Mouse (Mus musculus) CH12.LX (cell line): ENCODE results near the gene Dusp13. TPM values are rescaled to one million over a fixed set of nuclear protein-coding genes. Genes with fewer than 3 reads are reported as not detected.

Source experiments
- DNase-seq: peaks from one replicate; pipeline ENCODE4 v3.0.0-alpha.2; 2013; ENCODE audit errors: extremely low read depth
- H3K27ac ChIP-seq: 2 replicates; pipeline ENCODE4 v1.5.1; 2012; ENCODE audit warnings: low read depth, mild to moderate bottlenecking, control low read depth, moderate library complexity; ENCODE audit not compliant: insufficient read depth
- H3K27me3 ChIP-seq: replicated peaks from 2 replicates; pipeline ENCODE3; 2012; ENCODE audit warnings: inconsistent platforms
- H3K36me3 ChIP-seq, 2 experiments: replicated peaks in 1 of 2; 2 replicates each; pipeline versions ENCODE3 to v1.6.1; 2012; ENCODE audit warnings: inconsistent platforms in 1 of 2, low read length in 1 of 2, mild to moderate bottlenecking in 1 of 2, mixed read lengths in 1 of 2, moderate library complexity in 1 of 2; ENCODE audit not compliant: control insufficient read depth in 1 of 2, insufficient read depth in 1 of 2
- H3K4me1 ChIP-seq, 2 experiments: 2 replicates each; pipeline ENCODE4 v1.6.1; 2012; ENCODE audit warnings: inconsistent platforms in 1 of 2, moderate library complexity in 1 of 2; ENCODE audit not compliant: insufficient read depth in 2 of 2, control insufficient read depth in 1 of 2
- H3K4me2 ChIP-seq: 2 replicates; pipeline ENCODE4 v1.6.1; 2012; ENCODE audit warnings: low read depth, mild to moderate bottlenecking, control low read depth; ENCODE audit not compliant: poor library complexity, insufficient read depth, severe bottlenecking
- H3K4me3 ChIP-seq, 3 experiments: fragments of 150-350 bp in 1 of 3; sonication (generic) in 1 of 3; replicated peaks in 1 of 3; 2 replicates each; pipeline versions ENCODE3 to v1.5.1; 2011 to 2012; ENCODE audit warnings: low read depth in 2 of 3, low read length in 2 of 3, mild to moderate bottlenecking in 2 of 3, moderate library complexity in 2 of 3, control low read depth in 1 of 3, improper control_type of control experiment in 1 of 3, inconsistent platforms in 1 of 3, mixed read lengths in 1 of 3; ENCODE audit not compliant: poor library complexity in 1 of 3
- H3K79me2 ChIP-seq: replicated peaks from 2 replicates; pipeline ENCODE4 v1.6.1; 2012; ENCODE audit warnings: mild to moderate bottlenecking, moderate library complexity; ENCODE audit not compliant: control insufficient read depth, poor library complexity, insufficient read depth, severe bottlenecking; ENCODE audit errors: extremely low read depth
- H3K9ac ChIP-seq: 2 replicates; pipeline ENCODE4 v1.6.1; 2012; ENCODE audit warnings: low read depth, mild to moderate bottlenecking, control low read depth, moderate library complexity; ENCODE audit not compliant: insufficient read depth
- H3K9me3 ChIP-seq: replicated peaks from 2 replicates; pipeline ENCODE3; 2012; ENCODE audit warnings: low read length, inconsistent platforms, mixed read lengths
- CHD2 ChIP-seq: IDR thresholded peaks from 2 replicates; pipeline ENCODE4 v1.6.1; 2011; ENCODE audit warnings: low read length, improper control_type of control experiment
- E2F4 ChIP-seq: IDR thresholded peaks from 2 replicates; pipeline ENCODE4 v1.6.1; 2011; ENCODE audit warnings: low read depth, low read length, improper control_type of control experiment; ENCODE audit not compliant: insufficient replicate concordance
- GABPA ChIP-seq: IDR thresholded peaks from 2 replicates; pipeline ENCODE4 v1.6.1; 2012; ENCODE audit warnings: low read depth, low read length, improper control_type of control experiment, inconsistent platforms; ENCODE audit not compliant: insufficient replicate concordance
- HCFC1 ChIP-seq: IDR thresholded peaks from 2 replicates; pipeline ENCODE4 v1.6.1; 2012; ENCODE audit warnings: low read depth, mild to moderate bottlenecking, inconsistent platforms, low read length, improper control_type of control experiment
- JUN ChIP-seq: IDR thresholded peaks from 2 replicates; pipeline ENCODE4 v1.6.1; 2011; ENCODE audit warnings: low read depth, mild to moderate bottlenecking, low read length, improper control_type of control experiment, moderate library complexity; ENCODE audit not compliant: insufficient read depth
- JUND ChIP-seq: conservative IDR thresholded peaks from 2 replicates; pipeline ENCODE4 v1.6.1; 2011; ENCODE audit warnings: low read depth, low read length, improper control_type of control experiment
- KAT2A ChIP-seq: IDR thresholded peaks from 2 replicates; pipeline ENCODE4 v1.6.1; 2012; ENCODE audit warnings: low read length, improper control_type of control experiment, inconsistent platforms; ENCODE audit not compliant: insufficient replicate concordance
- MAZ ChIP-seq: IDR thresholded peaks from 2 replicates; pipeline ENCODE4 v1.6.1; 2012; ENCODE audit warnings: low read depth, mild to moderate bottlenecking, inconsistent platforms, low read length, improper control_type of control experiment, moderate library complexity
- MXI1 ChIP-seq: IDR thresholded peaks from 2 replicates; pipeline ENCODE4 v1.6.1; 2011; ENCODE audit warnings: mild to moderate bottlenecking, low read depth, low read length, improper control_type of control experiment
- MYC ChIP-seq: IDR thresholded peaks from 2 replicates; pipeline ENCODE4 v1.6.1; 2011; ENCODE audit warnings: low read depth, mild to moderate bottlenecking, improper control_type of control experiment, low read length
- NRF1 ChIP-seq: IDR thresholded peaks from 2 replicates; pipeline ENCODE4 v1.6.1; 2014; ENCODE audit warnings: low read depth, mild to moderate bottlenecking, inconsistent platforms, low read length, improper control_type of control experiment, moderate library complexity
- PAX5 ChIP-seq: IDR thresholded peaks from 2 replicates; pipeline ENCODE4 v1.6.1; 2012; ENCODE audit warnings: low read length, inconsistent platforms, mixed read lengths
- POLR2A ChIP-seq: IDR thresholded peaks from 2 replicates; pipeline ENCODE4 v1.6.1; 2011; ENCODE audit warnings: low read depth, mild to moderate bottlenecking, improper control_type of control experiment, low read length
- POLR2AphosphoS2 ChIP-seq: IDR thresholded peaks from 2 replicates; pipeline ENCODE4 v1.6.1; 2011; ENCODE audit warnings: low read depth, low read length, improper control_type of control experiment
- RAD21 ChIP-seq: IDR thresholded peaks from 2 replicates; pipeline ENCODE4 v1.6.1; 2011; ENCODE audit warnings: low read depth, mild to moderate bottlenecking, low read length, improper control_type of control experiment, moderate library complexity
- SMC3 ChIP-seq: IDR thresholded peaks from 2 replicates; pipeline ENCODE4 v1.6.1; 2011; ENCODE audit warnings: low read depth, low read length, improper control_type of control experiment
- USF1 ChIP-seq: IDR thresholded peaks from 2 replicates; pipeline ENCODE4 v1.6.1; 2014; ENCODE audit warnings: low read depth, mild to moderate bottlenecking, inconsistent platforms, low read length, improper control_type of control experiment
- USF2 ChIP-seq: conservative IDR thresholded peaks from 2 replicates; pipeline ENCODE4 v1.6.1; 2011; ENCODE audit warnings: low read depth, low read length, improper control_type of control experiment
- ZNF384 ChIP-seq: IDR thresholded peaks from 2 replicates; pipeline ENCODE4 v1.6.1; 2012; ENCODE audit warnings: low read depth, low read length, improper control_type of control experiment, inconsistent platforms
- dilution Hi-C: fragments of 300-500 bp; cut with MboI; formaldehyde crosslinking; loops from 2 replicates; pipeline ENCODE4 v1.14.3; 2020; ENCODE audit warnings: low sequenced_read_pairs; ENCODE audit not compliant: extremely low pct_unique_long_range_greater_than_20kb, extremely low pct_ligation_motif_present
- in situ Hi-C: fragments of 300-500 bp; cut with MboI; formaldehyde crosslinking; loops from 3 replicates; pipeline ENCODE4 v1.14.3; 2019; ENCODE audit warnings: low sequenced_read_pairs, low pct_ligation_motif_present, low pct_unique_long_range_greater_than_20kb, mixed read lengths
- polyA plus RNA-seq: library from polyadenylated mRNA; unstranded; fragments of >175 nt; gene quantifications from 2 replicates; pipeline ENCODE4 v1.2.1, GENCODE M21; 2012; ENCODE audit warnings: low read depth; ENCODE audit not compliant: insufficient read length
- total RNA-seq, 2 experiments: library from RNA; depleted of rRNA; stranded (reverse); fragments of 300-350 nt in 1 of 2; fragments of >200 nt in 1 of 2; gene quantifications; 2 replicates each; pipeline ENCODE4 v1.2.3; 2012 to 2014

The Dusp13 gene
- total and polyA plus RNA-seq, 3 experiments = 0.34 TPM; not detected in 2

DNA sequence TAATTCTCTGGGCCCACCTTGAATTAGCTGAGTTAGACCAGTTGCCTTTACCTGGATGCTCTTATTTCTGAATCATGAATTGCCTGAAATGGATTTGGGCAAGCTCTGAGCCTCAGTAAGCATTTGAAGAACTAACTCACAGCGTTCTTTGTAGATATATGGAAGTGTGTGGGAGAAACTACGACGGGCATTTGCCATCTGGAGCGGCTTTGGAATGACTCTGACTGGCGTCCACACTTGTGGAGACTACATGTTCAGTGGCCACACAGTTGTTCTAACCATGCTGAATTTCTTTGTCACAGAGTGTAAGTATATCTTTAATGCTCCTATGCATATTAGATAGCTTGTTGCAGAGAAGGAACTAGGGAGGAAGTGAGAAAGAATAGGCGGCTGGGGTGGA lies 41.3 kb upstream of the Dusp13 start:
- Histone ChIP-seq H3K9me3 (no peaks in the 10 kb centered on the region), H3K4me3 (no peak overlapping the region), H3K9ac (no peak overlapping the region), H3K27me3 (no peaks in the 10 kb centered on the region), H3K36me3 (peaks cover 13 to 65% of the 10 kb centered on the region in 2 experiments), H3K4me1 (peaks cover 0 to 13% of the 10 kb centered on the region in 2 experiments; a peak in 2 of 4 replicates), H3K79me2 (no peaks in the 10 kb centered on the region), H3K4me2 (no peak overlapping the region), H3K27ac (no peak overlapping the region)
- in situ Hi-C loops (no loop called here), dilution Hi-C loops (no loop called here)
- DNase-seq = no peak
- TF ChIP-seq RAD21 (no peak), PAX5 (no peak), HCFC1 (no peak), MAZ (no peak), E2F4 (no peak), CHD2 (no peak), ZNF384 (no peak), USF2 (no peak), MXI1 (no peak), JUN (no peak), NRF1 (no peak), GABPA (no peak), POLR2AphosphoS2 (no peak), MYC (no peak), SMC3 (no peak)

DNA sequence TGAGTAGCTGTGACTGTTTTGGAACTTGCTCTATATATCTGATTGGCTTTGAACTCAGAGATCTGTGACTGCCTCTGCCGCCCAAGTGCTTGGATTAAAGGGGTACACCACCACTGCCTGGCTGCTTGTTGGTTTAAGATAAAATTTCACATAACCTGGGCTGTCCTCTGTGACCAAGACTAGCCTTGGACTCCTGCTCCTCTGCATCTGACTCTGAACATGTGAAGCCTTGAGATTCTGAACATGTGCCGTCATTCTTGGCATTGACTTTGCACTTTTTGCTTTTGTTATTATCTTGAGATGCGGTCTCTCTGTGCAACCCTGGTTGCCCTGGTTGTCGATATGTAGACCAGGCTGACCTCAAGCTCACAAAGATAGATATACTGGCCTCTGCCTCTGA lies 40.7 kb upstream of the Dusp13 start:
- no peaks in the 10 kb centered on the region for H3K27me3 ChIP-seq
- H3K27ac ChIP-seq = no peak overlapping the region
- no peak overlapping the region for H3K9ac ChIP-seq
- no peak overlapping the region for H3K4me3 ChIP-seq
- peaks cover 0 to 13% of the 10 kb centered on the region in 2 experiments; a peak in 2 of 4 replicates for H3K4me1 ChIP-seq
- no peak overlapping the region for H3K4me2 ChIP-seq
- in situ Hi-C loops = no loop called here
- no peaks in the 10 kb centered on the region for H3K79me2 ChIP-seq
- peaks cover 13 to 67% of the 10 kb centered on the region in 2 experiments for H3K36me3 ChIP-seq
- no peak for DNase-seq
- H3K9me3 ChIP-seq = no peaks in the 10 kb centered on the region
- TF ChIP-seq JUND = no peak
- no peak for TF ChIP-seq POLR2A
- no peak for TF ChIP-seq USF1
- no peak for TF ChIP-seq KAT2A
- dilution Hi-C loops = no loop called here
